Mouse (Mus musculus): ENCODE measurements around the gene Dmap1.

The Dmap1 gene

DNA sequence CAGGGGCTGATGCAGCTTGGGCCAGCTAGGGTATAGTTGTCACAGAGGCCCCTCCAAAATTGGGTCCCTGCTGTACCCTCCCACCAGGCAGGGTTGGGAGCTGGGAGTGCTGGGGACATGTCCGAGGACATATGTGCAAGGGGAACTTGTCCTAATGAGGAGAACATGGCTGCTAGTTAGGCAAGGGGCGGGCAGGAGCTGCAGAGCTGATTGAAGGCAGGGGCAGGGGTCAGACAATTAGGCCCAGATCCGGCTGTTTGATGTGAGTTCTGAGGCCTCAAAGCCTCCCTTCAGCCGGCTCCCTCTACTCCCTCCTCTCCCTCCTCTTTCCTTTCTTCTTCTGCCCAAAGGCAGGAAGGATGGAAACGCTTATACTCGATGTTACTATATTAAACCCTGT is 25.1 kb downstream of the Dmap1 start:
- no peak for DNase-seq (ENCODE audit: low read depth, low spot score)

DNA sequence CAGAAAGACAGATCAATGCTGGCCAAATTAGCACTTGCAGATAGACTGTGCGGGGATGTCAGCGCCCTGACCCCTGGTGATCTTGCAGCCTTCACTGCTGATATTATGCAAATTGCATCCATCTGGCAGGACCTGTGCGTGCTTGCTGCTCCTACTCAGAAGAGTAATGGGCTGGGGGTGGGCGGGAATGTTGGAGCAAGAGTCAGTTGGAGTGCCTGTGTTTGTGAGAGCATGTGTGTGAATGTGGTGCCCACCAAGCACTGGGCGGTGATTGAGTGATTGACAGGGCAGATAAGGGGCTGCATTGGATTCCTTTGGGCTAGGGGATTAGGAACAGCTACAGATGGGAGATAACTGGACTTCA is 26.6 kb downstream of the Dmap1 start:
- no peak for DNase-seq (ENCODE audit: low read depth, low spot score)

DNA sequence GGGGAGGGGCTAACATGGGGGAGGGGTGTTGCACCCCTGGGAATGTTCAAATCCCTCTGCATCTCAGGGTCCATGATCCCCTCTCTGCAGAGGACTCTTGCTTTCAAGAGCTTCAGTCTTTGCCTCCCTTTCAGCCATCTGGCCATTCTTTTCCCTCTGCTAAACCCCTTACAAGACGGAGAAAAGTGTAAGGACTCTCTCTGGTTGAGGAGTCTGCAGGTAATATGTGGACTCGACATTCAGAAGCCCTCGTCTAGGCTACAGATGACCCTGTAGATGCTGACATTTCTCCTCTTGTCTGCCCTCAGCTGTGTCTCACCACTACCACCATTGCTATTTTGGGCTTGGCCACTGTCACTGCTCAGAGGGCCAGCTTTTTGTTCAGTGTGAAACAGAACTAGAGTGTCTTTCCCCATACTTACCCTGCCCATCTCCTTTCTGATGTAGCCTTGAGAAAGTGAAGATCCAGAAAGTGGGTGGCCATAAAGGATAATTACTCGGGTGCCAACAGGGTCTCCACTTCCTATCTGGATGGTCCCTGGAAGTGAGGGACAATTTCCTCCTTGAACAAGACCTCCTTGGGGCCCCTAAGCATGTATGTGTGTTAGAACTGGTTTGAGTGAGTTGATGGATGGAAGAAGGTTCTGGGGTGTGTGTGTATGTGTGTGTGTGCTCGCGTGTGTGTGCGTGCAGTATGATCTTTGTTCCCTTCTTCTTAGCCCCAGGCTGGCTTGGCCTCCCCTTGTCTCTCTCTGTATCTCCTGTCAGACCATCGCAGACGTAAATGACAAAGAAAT is 27.2 kb downstream of the Dmap1 start:
- no peak for DNase-seq (ENCODE audit: low read depth, low spot score)

DNA sequence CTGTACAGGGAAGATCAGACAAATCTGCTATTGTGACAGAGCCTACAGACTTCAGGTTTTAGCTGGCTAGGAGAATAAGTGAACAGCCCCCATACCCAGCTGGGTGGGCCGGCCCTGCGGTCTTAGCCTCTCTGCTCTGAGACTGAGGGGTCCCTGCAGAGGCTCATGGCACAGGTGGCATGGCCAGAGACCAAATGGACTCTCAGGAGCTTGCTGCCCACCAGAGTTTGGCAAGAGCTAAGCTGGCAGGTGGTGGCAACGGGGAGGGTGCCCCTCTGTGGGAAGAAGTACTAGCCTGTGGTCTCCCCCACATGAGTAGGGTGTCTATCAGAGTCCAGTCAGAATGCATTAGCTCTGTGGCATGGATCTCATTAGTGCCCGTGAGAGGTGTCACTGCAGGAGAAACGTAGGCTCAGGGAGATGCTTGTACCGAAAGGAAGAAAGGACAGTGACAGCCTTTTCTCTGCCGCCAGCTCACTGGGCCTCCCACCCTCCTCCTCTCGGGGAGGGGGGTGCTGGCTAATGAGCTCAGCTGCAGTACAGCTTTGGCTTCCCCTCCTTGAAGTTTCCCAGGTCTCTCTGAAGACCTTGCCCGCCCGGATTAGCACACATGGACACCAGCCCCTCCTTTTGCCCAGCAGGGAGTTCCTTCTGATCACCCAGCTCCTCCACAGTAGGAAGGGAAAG is 27.9 kb downstream of the Dmap1 start:
- no peak for DNase-seq (ENCODE audit: low read depth, low spot score)

DNA sequence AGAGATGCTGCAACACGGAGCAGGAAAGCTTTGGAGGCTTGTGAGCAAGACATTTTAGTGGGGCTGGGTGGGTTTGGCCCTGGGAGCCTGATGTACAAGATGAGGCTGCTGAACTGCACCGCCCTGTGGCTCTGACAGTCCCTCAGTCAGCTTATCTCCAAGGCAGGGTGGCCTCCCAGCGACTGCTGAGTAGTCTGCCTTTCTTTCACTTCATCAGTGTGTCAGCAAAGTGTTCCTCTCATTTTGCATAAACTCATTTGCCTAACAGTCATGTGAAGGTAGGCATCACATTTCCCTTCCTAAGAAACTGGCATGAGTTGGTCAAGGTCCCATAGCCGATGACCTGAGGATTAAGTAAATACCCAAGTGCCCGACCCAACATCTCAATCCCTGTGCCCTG is 29.3 kb downstream of the Dmap1 start:
- DNase-seq (ENCODE audit: low read depth, low spot score): no peak

DNA sequence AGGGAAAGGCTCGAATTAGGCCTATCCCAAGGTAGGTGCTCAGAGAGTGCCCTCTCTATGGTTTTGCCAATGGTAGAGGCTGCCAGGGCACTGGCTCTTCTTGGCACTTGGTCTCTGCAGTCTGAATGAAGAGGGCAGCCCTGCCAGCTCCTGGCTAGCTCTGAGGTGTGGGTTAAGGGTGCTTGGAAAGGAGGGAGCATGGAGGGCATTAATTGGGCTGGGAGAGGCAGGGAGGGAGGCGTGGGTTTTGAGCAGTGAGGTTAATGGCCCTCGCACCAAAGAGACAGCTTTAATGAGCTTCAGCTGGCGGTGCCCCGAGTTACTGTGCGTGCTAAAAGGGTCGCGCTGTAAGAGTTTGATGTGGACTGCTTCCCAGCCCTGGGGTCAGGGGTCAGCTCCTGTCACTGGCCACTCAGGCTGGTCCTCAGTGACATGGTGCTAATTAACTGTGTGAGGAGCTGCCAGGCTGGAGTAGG is 30.4 kb downstream of the Dmap1 start:
- peak; percentile 48 for DNase-seq (ENCODE audit: low read depth, low spot score)

DNA sequence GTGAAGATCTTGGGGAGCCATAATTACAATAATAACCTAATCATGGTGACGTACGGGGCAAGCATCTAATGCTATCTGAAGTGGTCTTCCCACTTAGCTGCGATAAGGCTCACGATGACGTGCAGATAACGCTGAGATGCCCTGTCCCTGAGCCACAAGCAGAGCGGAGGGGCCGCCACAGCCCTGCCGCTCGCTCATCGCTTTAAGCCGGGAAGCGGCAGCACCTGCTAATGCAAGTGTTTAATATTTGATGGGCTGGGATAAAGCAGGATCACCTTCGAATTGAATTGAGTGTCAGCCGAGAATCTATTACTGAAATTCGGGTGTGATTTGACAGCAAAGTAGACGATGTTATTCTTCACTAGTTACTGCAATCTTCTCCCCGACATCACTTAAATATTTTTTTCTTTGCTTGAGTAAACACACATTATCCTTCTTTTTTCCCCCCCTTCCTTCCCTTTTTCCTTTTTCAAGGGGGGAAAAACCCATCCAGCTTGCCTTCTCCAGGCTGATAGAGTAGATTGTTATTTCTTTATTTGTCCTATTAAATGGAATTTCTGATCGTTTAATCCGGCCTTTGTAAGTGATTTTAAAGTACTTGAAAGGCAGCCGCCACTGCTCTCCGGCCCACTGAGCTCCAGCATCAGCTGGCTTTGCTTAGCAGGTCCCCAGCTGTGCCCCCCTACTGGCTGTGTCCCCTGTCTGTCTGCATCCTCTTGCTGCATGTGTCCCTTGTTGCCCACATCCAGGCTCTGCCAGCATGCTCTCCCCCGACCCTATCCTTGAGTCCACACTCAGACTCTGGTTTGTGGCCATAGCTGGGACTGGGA is 34.9 kb downstream of the Dmap1 start:
- no peak for DNase-seq (ENCODE audit: low read depth, low spot score)

DNA sequence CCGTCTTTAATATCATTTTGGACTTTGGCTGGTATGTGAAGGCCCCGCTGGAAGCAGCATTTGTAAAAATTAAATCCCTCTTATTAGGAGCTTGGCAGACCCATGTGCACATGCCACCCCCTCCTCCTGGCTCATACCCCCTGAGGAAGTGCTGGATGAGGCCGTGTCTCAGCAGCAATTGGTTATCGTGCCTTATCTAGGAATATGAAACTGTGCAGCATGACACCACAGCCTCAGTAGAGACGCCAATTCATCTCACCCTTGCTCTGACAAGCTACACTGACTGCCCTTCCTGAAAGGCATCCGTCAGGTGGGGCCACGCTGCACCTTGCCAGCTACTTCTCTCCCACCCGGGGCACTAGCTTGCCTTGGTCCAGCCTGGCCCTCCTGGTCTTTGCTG is 35.6 kb downstream of the Dmap1 start:
- no peak for DNase-seq (ENCODE audit: low read depth, low spot score)

DNA sequence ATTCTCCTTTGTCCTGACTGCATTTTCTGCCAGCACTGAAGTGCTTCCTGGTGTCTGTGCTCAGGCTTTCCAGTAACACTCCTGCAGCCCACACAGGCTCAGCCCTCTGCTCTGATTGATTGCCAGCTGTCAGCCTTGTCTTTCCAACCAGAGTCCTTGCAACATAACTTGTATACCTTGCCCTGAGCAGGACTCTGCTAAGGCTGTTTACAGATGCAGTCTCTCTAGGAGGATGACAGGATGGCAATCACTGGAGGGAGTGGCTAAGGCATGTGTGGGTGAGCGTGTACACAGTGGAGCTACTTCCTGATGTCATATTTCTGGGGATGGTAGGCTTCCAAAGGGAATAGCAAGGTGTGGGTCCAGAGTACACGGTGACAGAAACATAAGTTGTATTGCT is 36.2 kb downstream of the Dmap1 start:
- peak; percentile 59 for DNase-seq (ENCODE audit: low read depth, low spot score)

DNA sequence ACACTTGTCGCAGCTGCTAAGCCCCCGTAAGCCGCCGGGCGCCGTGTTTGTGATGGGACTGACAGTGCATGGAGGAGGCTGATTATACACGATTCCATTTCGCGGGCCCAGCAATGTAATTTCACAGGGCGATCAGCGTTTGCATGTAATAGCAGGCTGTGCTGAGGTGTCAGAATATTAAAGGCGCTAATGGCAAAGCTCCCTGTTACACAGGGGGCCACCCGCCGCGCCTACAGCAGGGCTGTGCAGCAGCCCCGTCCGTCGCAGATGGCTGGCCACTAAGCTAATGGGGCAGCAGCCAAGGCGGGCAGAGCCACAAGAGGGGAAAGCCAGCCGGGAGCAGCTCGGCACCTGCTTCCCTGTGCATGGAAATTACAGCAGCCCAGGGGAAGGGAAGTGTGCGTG is 37.0 kb downstream of the Dmap1 start:
- DNase-seq (ENCODE audit: low read depth, low spot score): peak; percentile 93

DNA sequence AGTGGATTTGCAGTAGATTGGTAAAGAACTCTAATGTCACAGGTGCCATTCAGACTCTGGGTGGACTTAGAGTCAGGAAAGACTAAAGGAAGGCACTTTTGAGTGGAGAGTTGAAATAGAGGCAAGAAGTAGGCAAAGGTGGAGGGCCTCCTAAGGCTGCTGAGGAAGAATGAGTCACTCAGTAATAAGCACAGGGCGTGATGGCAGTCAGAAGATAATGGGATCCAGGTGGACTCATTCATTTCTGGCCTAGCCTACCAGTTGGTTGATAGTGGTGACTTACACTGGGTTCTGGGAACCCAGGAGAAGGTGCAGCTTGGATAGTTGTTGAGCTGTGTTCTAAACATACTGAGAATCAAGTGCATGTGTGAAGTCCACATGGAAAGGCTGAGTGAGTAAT is 40.3 kb downstream of the Dmap1 start:
- no peak for DNase-seq (ENCODE audit: low read depth, low spot score)

DNA sequence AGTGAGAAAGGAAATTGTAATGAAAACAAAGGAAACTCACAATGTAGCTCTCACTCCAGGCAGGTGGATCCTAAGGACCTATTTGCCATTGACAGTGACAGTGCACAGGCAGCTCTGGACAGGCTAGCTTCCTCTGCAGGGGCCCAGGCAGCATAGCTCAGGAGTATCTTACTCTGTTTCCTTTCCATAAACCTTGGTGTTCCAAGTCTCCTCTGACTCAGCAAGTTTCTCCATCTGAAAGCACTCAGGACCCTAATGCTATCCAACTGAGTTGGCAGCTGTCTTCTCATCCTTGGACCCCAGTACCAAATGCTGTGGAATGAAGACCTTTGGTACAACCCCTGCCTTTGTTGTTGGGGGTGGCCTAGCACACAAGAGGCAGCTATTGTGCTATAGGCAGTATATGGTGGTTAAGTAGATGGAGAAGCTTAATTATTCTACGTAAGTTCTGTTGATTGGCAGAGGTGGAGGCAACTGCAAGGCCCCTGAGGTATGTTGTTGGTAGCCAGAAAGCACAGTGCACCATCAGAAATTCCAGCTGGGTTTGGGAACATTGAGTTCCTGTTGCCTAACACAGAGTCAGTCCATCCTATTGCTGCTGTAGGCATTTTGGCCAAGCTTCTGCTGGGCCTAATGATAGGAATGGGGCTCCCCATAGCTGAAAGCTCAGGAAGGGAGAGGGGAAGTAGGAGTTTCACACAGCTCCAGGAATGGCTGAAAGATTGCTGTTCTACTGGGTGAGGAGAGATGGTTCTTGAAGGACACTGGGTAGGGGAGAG is 41.0 kb downstream of the Dmap1 start:
- no peak for DNase-seq (ENCODE audit: low read depth, low spot score)

DNA sequence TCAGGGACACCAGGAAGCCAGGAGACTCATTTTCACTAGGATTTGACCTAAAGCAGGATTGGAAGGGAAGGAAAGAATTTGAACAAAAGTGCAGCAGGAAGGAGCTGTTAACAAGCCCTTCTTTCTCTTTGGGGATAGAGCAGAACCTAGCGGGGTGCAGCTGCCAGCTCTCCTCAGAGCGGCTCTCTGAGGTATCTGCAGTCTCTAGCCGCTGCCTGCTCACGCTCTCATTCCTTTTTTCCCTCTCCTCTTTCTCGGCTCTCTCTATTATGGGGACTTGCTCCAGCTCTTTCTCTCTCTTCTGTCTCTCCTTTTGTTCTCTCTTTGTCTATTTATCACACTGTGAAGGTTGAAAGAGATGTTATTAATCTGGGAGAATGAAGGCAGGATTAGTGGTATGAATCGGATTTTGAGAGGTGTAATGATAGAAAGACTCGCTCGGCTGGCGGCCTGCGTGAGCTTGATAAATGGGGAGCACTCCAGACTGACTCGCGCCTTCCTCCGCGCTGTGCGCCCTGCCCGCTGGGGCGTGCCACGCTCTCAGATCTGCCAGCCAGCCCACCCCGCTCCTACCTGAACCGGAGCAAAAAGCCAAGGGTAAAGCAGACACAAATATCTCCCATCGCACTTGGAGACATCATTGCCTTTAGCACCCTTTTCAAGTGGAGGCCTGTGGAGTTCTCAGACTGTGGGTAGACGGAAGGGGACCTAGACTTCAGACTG is 45.0 kb downstream of the Dmap1 start:
- DNase-seq (ENCODE audit: low read depth, low spot score): no peak

DNA sequence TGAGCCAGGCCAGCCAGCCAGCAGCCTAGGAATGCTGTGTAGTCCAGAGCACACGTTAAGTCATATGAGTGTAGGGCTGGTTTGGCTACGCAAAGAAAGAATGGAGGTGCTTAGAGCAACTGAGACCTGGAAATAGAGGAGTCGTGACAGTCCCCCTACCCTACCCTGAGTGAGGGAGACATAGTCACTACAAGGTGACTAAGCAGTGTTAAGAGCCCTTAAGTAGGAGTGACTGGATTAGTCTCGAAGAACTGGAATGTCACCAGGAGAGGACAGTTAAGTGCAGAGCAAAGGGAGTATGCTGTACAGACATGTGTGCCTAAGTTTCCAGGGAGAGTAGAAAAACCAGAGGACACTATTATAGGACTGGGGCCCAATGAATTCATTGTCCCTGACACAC is 45.9 kb downstream of the Dmap1 start:
- DNase-seq (ENCODE audit: low read depth, low spot score): no peak

DNA sequence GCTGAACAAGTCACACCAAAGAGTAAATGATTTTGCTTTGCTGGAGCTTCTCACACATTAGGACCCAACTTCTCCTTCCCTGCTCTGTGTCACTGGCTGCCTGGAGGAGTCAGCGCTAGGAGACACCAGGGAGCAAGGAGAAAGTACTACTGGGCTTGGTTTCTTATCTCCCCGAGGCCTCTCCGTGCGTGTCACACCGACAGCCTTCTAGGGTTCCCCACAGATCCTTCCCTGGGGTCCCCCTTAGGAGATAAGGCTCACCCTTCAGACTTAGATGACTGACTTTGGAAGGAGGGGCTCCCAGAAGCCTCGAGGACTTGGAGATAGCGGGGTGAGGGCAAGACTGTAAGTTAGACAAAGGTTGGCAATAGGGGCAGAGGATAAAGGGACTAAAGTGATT is 47.4 kb downstream of the Dmap1 start:
- DNase-seq (ENCODE audit: low read depth, low spot score): no peak

DNA sequence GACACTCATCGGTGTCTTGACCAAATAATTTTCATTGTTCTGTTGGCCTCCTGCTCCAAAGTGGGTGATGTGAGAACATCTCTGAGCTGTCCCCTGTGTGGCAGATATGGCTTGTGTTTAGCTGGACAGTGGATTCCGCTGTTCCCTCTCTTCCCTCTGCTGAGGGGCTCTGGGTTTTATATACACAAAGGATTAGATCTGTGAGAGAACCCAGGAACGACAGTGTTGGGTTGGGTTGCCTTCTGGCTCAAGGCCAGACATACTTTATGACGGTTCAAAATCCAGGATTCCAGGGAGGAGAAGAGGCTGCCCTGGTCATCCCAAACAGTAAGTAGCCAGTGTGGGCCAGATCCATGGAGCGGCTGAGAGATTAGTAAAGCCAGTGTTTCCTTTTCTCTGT is 48.5 kb downstream of the Dmap1 start:
- no peak for DNase-seq (ENCODE audit: low read depth, low spot score)

DNA sequence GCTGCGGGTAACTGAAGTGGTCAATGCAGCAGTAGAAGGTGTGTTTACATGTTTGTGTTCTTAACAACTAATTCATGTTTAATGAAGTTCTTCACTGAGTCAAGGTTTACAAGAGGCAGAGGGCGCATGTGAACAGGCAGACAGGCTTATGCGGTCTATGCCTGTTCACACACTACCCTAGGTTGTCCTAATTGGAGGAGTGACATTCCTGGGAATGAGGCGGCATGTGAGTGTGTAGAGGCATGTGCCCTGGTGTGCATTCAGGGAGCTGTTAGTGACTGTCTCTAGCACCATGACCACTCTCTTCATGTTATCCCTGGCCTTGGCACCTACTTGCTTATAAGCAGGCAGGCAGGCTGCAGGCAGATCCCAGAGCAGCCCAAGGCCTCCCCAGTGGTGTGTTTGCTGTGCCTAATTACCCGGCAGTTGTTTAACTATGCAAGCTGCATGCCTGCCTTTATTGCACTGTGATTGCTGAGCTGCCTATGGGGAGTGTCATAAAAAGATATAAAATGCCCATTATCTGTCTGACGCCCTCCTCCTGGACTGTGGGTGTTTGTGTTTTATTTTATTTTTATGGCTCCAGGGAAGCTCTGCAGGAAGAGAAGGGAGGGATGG is 51.9 kb downstream of the Dmap1 start:
- no peak for DNase-seq (ENCODE audit: low read depth, low spot score)

DNA sequence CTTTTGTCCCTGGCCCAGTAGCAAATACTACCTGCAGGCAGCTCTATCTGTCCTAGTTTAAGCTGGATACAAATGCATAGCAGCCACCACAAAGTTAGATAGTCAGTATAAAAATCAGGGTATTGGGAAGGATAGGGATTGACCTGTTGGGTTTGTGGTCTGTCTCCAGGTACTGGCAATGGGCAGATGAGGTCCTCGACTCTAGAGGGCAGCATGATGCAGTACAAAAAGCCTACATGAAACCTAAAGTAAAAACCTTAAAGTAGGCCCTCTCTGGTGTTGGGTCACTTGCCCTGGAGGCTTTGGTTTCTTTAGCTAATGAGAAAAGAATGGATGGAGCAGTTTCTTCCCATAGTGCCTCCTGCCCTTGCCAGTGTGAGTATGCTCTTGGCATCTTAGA is 53.6 kb downstream of the Dmap1 start:
- DNase-seq (ENCODE audit: low read depth, low spot score): no peak

Measured in brain, adult 2 months (tissue).